17 mouse cellular contexts compared by ENCODE assay signal in the genomic region with DNA sequence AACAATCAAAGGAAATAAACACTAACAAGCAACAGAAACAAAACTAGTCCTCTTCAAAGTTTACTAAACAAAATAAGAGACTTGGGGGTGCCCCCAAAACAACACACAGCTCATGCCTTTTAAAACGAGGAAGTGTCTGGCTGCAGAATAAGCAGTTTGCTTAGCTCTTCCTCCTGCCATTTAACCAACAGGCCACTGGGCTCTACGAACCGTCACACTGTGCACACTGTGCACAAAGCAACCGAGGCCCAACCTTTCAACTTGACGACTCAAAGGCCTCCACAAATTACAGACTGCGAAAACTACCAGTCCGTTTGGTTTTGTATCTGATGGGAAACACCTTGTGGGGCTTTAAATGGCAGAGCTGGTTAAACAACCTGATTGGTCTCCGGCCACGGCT. TPM values are rescaled to one million over a fixed set of nuclear protein-coding genes. Genes with fewer than 3 reads are reported as not detected.
DNase-seq lines count a peak whose midpoint lies in the region; ATAC-seq and TF ChIP-seq lines count a peak whose summit lies in the region.
"Had no signal": no experiment of that assay in that cellular context is flagged by ENCODE, and none has a peak within 500 bp of the region (broad histone marks: within the 10 kb centered on the region; RNA-seq: fewer than 3 reads in every experiment).

No protein-coding gene starts in this region.

- H3K9me3 ChIP-seq in G1E (replicated peaks), result no peaks in the 10 kb centered on the region
- H3K9me3 ChIP-seq in liver, embryonic 12.5 days (replicated peaks), result no peaks in the 10 kb centered on the region
- H3K9me3 ChIP-seq: embryonic facial prominence, embryonic 15.5 days; neural tube, embryonic 13.5 days had no signal

- no peak for TF ChIP-seq CTCF in G1E (IDR thresholded peaks at IDR 0.05; ENCODE audit: low read depth, low read length)
- no peak for TF ChIP-seq CTCF in small intestine, adult 2 months (IDR thresholded peaks at IDR 0.05; ENCODE audit: extremely low read depth, insufficient read length, insufficient replicate concordance, low read depth, low read length)

- H3K36me3 ChIP-seq in G1E (replicated peaks), result peaks cover 55% of the 10 kb centered on the region
- peaks cover 43% of the 10 kb centered on the region for H3K36me3 ChIP-seq in liver, embryonic 12.5 days
- H3K36me3 ChIP-seq in small intestine, adult 2 months (ENCODE audit: control insufficient read depth, insufficient read depth, low read length), result peaks cover 3% of the 10 kb centered on the region; the same call in 1 of the 2 replicates
- H3K36me3 ChIP-seq: embryonic facial prominence, embryonic 15.5 days; neural tube, embryonic 13.5 days had no signal

- H3K27me3 ChIP-seq in G1E (ENCODE audit: insufficient read depth, low read length), result no peaks in the 10 kb centered on the region
- H3K27me3 ChIP-seq in liver, embryonic 12.5 days (replicated peaks), result no peaks in the 10 kb centered on the region
- H3K27me3 ChIP-seq in small intestine, adult 2 months (ENCODE audit: control insufficient read depth, insufficient read depth, low read length), result no peaks in the 10 kb centered on the region

- peak overlapping the region; percentile 40; the same call in 1 of the 2 replicates for H3K4me3 ChIP-seq in G1E (ENCODE audit: low read depth, low read length)
- peak overlapping the region; percentile 77 for H3K4me3 ChIP-seq in liver, embryonic 12.5 days
- no peak overlapping the region for H3K4me3 ChIP-seq in small intestine, adult 2 months (ENCODE audit: low read depth, low read length)
- H3K4me3 ChIP-seq: embryonic facial prominence, embryonic 15.5 days; neural tube, embryonic 13.5 days had no signal

- DNase-seq in layer of hippocampus, adult 11-12 months (ENCODE audit: low spot score), result peak; percentile 21
- no peak for DNase-seq in layer of hippocampus, adult 18-20 months (ENCODE audit: low spot score in 2 of 2)
- no peak for DNase-seq in G1E (ENCODE audit: low spot score)
- DNase-seq in left cerebral cortex, postnatal 10 days (ENCODE audit: extremely low spot score in 1 of 2, low spot score in 2 of 2), result no peak
- DNase-seq in adrenal gland, adult 18-20 months (ENCODE audit: low spot score in 2 of 2), result no peak
- DNase-seq in right cerebral cortex, adult 2 months (ENCODE audit: low spot score in 2 of 2), result no peak
- DNase-seq: heart, postnatal 14 days; right cerebral cortex, postnatal 14 days had no signal

- H3K4me1 ChIP-seq in G1E (ENCODE audit: insufficient read depth, low read depth, low read length), result peaks cover 64% of the 10 kb centered on the region
- peaks cover 71% of the 10 kb centered on the region for H3K4me1 ChIP-seq in liver, embryonic 12.5 days
- peaks cover 6% of the 10 kb centered on the region for H3K4me1 ChIP-seq in small intestine, adult 2 months (ENCODE audit: control insufficient read depth, insufficient read depth, insufficient read length, low read length)

- no peak for ATAC-seq in G1E (ENCODE audit: extremely low read depth, insufficient number of reproducible peaks, low FRiP score, poor library complexity, severe bottlenecking)
- ATAC-seq in liver, embryonic 12.5 days, result no peak

- H3K4me2 ChIP-seq in liver, embryonic 12.5 days, result peak overlapping the region; percentile 96
- H3K4me2 ChIP-seq: embryonic facial prominence, embryonic 15.5 days; midbrain, embryonic 11.5 days; neural tube, embryonic 13.5 days had no signal

- WGBS in liver, embryonic 12.5 days (ENCODE audit: insufficient replicate concordance), result 21% methylated on average over 9 of the region's 9 CpGs
- 47% methylated on average over 9 of the region's 9 CpGs for WGBS in small intestine, adult 2 months

- no peak for TF ChIP-seq POLR2A in small intestine, adult 2 months (IDR thresholded peaks at IDR 0.05; ENCODE audit: low read depth, low read length)

- peak overlapping the region; percentile 99 for H3K9ac ChIP-seq in liver, embryonic 12.5 days
- H3K9ac ChIP-seq: embryonic facial prominence, embryonic 15.5 days; neural tube, embryonic 13.5 days had no signal

- intact Hi-C loops in left cerebral cortex, postnatal 10 days (cut with DNase I), result no loop called here

- peak overlapping the region; percentile 99 for H3K27ac ChIP-seq in liver, embryonic 12.5 days
- peak overlapping the region; percentile 88 for H3K27ac ChIP-seq in small intestine, adult 2 months (ENCODE audit: insufficient read depth, low read depth, low read length)
- H3K27ac ChIP-seq: embryonic facial prominence, embryonic 15.5 days; neural tube, embryonic 13.5 days had no signal

RNA-seq across cellular contexts. Expression of a gene that starts 3.0 kb away (rescaled TPM):
- 10 to 100 TPM; 15.1 to 17.4 TPM for total RNA-seq in layer of hippocampus, adult 18-20 months (2021)
- total RNA-seq in G1E (2014; fragmentation: Nextera tagmentation) (6.1 and 8.8 TPM in 2 replicates), G1E (2017) (2.0 and 3.3 TPM in 2 replicates)
- polyA plus RNA-seq in G1E (2012), result 0.58 and 1.0 TPM in 2 replicates
- 2.9 and 3.7 TPM in 2 replicates for polyA plus RNA-seq in liver, embryonic 12.5 days (2016; fragmentation: Nextera tagmentation; extraction: Ambion mirVana)
- polyA plus RNA-seq in small intestine, adult 2 months (2012; rRNA removed), result 3.1 and 4.2 TPM in 2 replicates
- total RNA-seq in left cerebral cortex, postnatal 10 days (2021), result 1 to 10 TPM; 5.7 to 6.5 TPM
- 1 to 10 TPM; 5.6 to 6.3 TPM for total RNA-seq in adrenal gland, adult 18-20 months (2021)

RNA-seq across cellular contexts. Expression of a gene that starts 3.2 kb away (rescaled TPM):
- 1 to 10 TPM; 5.9 to 6.1 TPM for total RNA-seq in layer of hippocampus, adult 18-20 months (2021)
- total RNA-seq in G1E (2014; fragmentation: Nextera tagmentation) (95.0 and 101 TPM in 2 replicates), G1E (2017) (18.9 and 20.4 TPM in 2 replicates)
- 32.4 and 37.1 TPM in 2 replicates for polyA plus RNA-seq in G1E (2012)
- 51.5 and 53.7 TPM in 2 replicates for polyA plus RNA-seq in liver, embryonic 12.5 days (2016; fragmentation: Nextera tagmentation; extraction: Ambion mirVana)
- polyA plus RNA-seq in small intestine, adult 2 months (2012; rRNA removed), result 4.2 and 7.8 TPM in 2 replicates
- 10 to 100 TPM; 11.7 to 12.6 TPM for total RNA-seq in left cerebral cortex, postnatal 10 days (2021)
- total RNA-seq in adrenal gland, adult 18-20 months (2021), result under 1 TPM; 0.63 to 0.90 TPM

RNA-seq across cellular contexts. Expression of a gene that starts 44.4 kb away (rescaled TPM):
- total RNA-seq in layer of hippocampus, adult 18-20 months (2021), result 10 to 100 TPM; 56.2 to 56.7 TPM
- 106 and 127 TPM in 2 replicates for total RNA-seq in G1E (2014; fragmentation: Nextera tagmentation)
- 94.9 and 114 TPM in 2 replicates for total RNA-seq in G1E (2017)
- 9.8 and 17.3 TPM in 2 replicates for polyA plus RNA-seq in G1E (2012)
- 15.6 and 17.8 TPM in 2 replicates for polyA plus RNA-seq in liver, embryonic 12.5 days (2016; fragmentation: Nextera tagmentation; extraction: Ambion mirVana)
- 4.2 and 10.5 TPM in 2 replicates for polyA plus RNA-seq in small intestine, adult 2 months (2012; rRNA removed)
- total RNA-seq in left cerebral cortex, postnatal 10 days (2021), result 10 to 100 TPM; 88.6 to 96.2 TPM
- 10 to 100 TPM; 39.7 to 40.8 TPM for total RNA-seq in adrenal gland, adult 18-20 months (2021)

RNA-seq across cellular contexts. Expression of a gene that starts 56.5 kb away (rescaled TPM):
- total RNA-seq in layer of hippocampus, adult 18-20 months (2021), result not detected
- total RNA-seq in G1E (2014; fragmentation: Nextera tagmentation), result 0.63 TPM in 1 of 2 replicates, not detected in the other
- total RNA-seq in G1E (2017), result 0.44 and 0.52 TPM in 2 replicates
- not detected in 2 replicates for polyA plus RNA-seq in G1E (2012)
- polyA plus RNA-seq in liver, embryonic 12.5 days (2016; fragmentation: Nextera tagmentation; extraction: Ambion mirVana), result not detected in 2 replicates
- polyA plus RNA-seq in small intestine, adult 2 months (2012; rRNA removed), result not detected in 2 replicates
- total RNA-seq in left cerebral cortex, postnatal 10 days (2021), result not detected
- not detected for total RNA-seq in adrenal gland, adult 18-20 months (2021)
- total RNA-seq: heart, postnatal 14 days had no signal
- polyA plus RNA-seq: embryonic facial prominence, embryonic 15.5 days; intestine, embryonic 14.5 days; large intestine, adult 2 months; limb, embryonic 14.5 days; midbrain, embryonic 11.5 days; neural tube, embryonic 13.5 days; testis, adult 2 months had no signal
